Mouse (Mus musculus): ENCODE measurements around the gene Zfp853. TPM values are rescaled to one million over a fixed set of nuclear protein-coding genes. Genes with fewer than 3 reads are reported as not detected.

Zfp853 gene
- polyA plus RNA-seq, 1 experiment from 2014 or later = not detected

DNA sequence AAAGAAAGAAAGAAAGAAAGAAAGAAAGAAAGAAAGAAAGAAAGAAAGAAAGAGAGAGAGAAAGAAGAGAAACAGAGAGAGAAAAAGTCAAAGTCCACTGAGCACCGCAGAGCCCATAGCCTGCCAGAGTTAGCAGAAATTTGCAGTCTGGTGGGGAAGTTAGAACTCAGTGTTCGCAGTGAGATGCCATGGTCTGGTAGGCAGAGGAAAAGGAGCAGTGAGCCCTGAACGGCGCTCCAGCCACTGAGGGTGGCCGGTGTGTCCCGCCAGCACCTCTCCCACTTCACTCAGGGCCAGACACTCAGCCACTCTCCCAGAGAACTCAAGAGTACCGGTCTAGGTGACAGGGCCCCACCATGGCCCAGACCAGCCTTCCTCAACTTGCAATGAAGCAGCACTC lies 10.8 kb upstream of the Zfp853 start:
- DNase-seq (ENCODE audit: low spot score) (no peak), ATAC-seq (replicated peaks; ENCODE audit: insufficient number of reproducible peaks, low FRiP score, low TSS enrichment, low read depth) (no peak; the same call in 1 of the 2 replicates)
- peaks cover 16% of the 10 kb centered on the region for H3K36me3 ChIP-seq (replicated peaks; ENCODE audit: control insufficient read depth, insufficient read depth, low read depth, low read length)
- no peaks in the 10 kb centered on the region for H3K27me3 ChIP-seq (ENCODE audit: control insufficient read depth, insufficient read depth, low read length)
- no peaks in the 10 kb centered on the region for H3K4me1 ChIP-seq (ENCODE audit: control insufficient read depth, insufficient read depth, low read length)
- no peak overlapping the region for H3K9ac ChIP-seq (replicated peaks; ENCODE audit: low read length)
- no peak overlapping the region for H3K27ac ChIP-seq (replicated peaks; ENCODE audit: low read depth, low read length)
- H3K9me3 ChIP-seq (replicated peaks; ENCODE audit: control insufficient read depth, low read length) = no peaks in the 10 kb centered on the region
- WGBS = 94% methylated on average over 7 of the region's 7 CpGs
- no peak overlapping the region for H3K4me2 ChIP-seq (ENCODE audit: low read depth, low read length)
- H3K4me3 ChIP-seq (ENCODE audit: low read depth, low read length) = no peak overlapping the region

DNA sequence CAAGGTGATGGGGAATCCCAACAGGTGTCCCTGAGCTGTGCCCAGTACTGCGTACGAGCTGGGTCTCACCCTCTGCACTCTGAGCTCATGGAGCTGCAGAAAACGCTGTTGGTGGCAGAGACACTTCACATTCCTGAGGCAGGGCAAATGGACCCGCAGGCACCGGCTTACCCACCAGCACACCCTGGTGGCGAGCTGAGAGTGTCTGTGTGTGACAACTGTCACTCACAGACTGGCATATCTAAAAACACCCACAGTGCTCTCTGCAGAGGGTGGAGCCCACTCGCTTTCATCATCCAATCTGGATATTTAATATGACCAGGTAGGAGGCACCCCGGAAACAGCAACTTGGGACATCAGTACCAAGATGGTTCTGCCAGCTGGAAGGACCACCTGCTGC lies 7.9 kb upstream of the Zfp853 start:
- H3K36me3 ChIP-seq (replicated peaks; ENCODE audit: control insufficient read depth, insufficient read depth, low read depth, low read length) = peaks cover 13% of the 10 kb centered on the region
- no peak overlapping the region for H3K9ac ChIP-seq (replicated peaks; ENCODE audit: low read length)
- H3K4me2 ChIP-seq (ENCODE audit: low read depth, low read length) = no peak overlapping the region
- no peak for DNase-seq (ENCODE audit: low spot score)
- 81% methylated on average over 8 of the region's 8 CpGs for WGBS
- no peak for ATAC-seq (replicated peaks; ENCODE audit: insufficient number of reproducible peaks, low FRiP score, low TSS enrichment, low read depth)
- no peak overlapping the region for H3K27ac ChIP-seq (replicated peaks; ENCODE audit: low read depth, low read length)
- no peaks in the 10 kb centered on the region for H3K4me1 ChIP-seq (ENCODE audit: control insufficient read depth, insufficient read depth, low read length)
- H3K4me3 ChIP-seq (ENCODE audit: low read depth, low read length) = no peak overlapping the region
- H3K9me3 ChIP-seq (replicated peaks; ENCODE audit: control insufficient read depth, low read length) = no peaks in the 10 kb centered on the region
- no peaks in the 10 kb centered on the region for H3K27me3 ChIP-seq (ENCODE audit: control insufficient read depth, insufficient read depth, low read length)

DNA sequence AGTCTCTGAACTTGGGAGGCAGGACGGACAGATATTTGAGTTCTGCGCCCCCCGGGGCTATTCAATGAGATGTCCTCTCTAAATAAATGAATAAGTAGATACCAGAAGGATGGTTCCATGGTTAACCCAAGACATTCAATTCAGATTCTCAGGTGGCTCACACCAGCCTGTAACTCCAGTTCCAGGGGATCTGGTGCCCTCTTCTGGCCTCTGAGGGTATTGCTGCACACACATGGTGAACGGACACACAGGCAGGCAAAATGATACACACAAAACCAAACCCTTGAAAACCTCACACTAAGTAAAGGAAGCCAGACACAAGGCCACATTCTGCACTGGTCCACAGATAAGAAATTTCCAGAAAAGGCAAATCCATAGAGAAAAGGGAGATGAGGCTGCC lies 6.3 kb upstream of the Zfp853 start:
- peaks cover 10% of the 10 kb centered on the region for H3K36me3 ChIP-seq (replicated peaks; ENCODE audit: control insufficient read depth, insufficient read depth, low read depth, low read length)
- no peak overlapping the region for H3K4me3 ChIP-seq (ENCODE audit: low read depth, low read length)
- WGBS = 92% methylated on average over 4 of the region's 4 CpGs
- H3K9me3 ChIP-seq (replicated peaks; ENCODE audit: control insufficient read depth, low read length) = no peaks in the 10 kb centered on the region
- ATAC-seq (replicated peaks; ENCODE audit: insufficient number of reproducible peaks, low FRiP score, low TSS enrichment, low read depth) (no peak), DNase-seq (ENCODE audit: low spot score) (peak; percentile 66)
- no peaks in the 10 kb centered on the region for H3K27me3 ChIP-seq (ENCODE audit: control insufficient read depth, insufficient read depth, low read length)
- no peak overlapping the region for H3K4me2 ChIP-seq (ENCODE audit: low read depth, low read length)
- no peak overlapping the region for H3K27ac ChIP-seq (replicated peaks; ENCODE audit: low read depth, low read length)
- H3K9ac ChIP-seq (replicated peaks; ENCODE audit: low read length) = no peak overlapping the region
- H3K4me1 ChIP-seq (ENCODE audit: control insufficient read depth, insufficient read depth, low read length) = no peaks in the 10 kb centered on the region

DNA sequence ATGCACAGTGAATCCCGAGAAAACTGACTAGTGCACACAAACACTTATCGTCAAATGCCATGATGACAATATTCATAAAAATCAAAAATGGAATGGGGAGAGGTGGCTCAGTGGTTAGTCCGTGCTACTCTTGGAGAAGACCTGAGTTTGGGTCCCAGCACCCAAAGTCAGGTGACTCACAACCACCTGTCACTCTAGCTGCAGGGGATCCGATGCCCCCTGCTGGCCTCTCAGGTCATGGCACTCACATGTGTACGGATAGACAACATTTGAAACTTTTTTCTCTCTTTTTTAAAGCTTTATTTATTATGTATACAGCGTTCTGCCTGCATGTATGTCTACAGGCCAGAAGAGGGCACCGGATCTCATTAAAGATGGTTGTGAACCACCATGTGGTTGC lies 5.0 kb upstream of the Zfp853 start:
- no peak for DNase-seq (ENCODE audit: low spot score)
- no peak overlapping the region for H3K9ac ChIP-seq (replicated peaks; ENCODE audit: low read length)
- WGBS = 94% methylated on average over 7 of the region's 7 CpGs

DNA sequence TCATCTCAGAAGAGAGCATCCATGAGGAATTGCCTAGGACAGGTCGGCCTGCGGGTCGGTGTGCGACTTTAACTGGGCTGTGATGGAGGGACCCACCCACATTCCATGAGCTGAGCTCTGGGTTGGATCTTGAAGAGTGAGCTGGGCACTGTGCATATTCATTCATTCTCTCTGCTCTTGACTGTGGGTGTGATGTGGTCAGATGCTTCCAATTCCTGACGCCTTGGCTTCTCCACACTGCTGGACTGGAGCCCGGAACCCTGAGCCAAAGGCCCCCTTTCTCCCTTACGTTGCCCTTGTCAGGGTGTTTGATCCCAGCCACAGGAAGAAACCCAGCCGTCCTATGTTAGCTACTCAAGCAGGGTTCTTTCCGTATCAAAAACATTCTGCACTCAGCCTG lies 4.6 kb upstream of the Zfp853 start:
- no peak overlapping the region for H3K4me2 ChIP-seq (ENCODE audit: low read depth, low read length)
- no peak overlapping the region for H3K9ac ChIP-seq (replicated peaks; ENCODE audit: low read length)
- peaks cover 16% of the 10 kb centered on the region for H3K27me3 ChIP-seq (ENCODE audit: control insufficient read depth, insufficient read depth, low read length)
- peaks cover 10% of the 10 kb centered on the region for H3K36me3 ChIP-seq (replicated peaks; ENCODE audit: control insufficient read depth, insufficient read depth, low read depth, low read length)
- DNase-seq (ENCODE audit: low spot score) (no peak), ATAC-seq (replicated peaks; ENCODE audit: insufficient number of reproducible peaks, low FRiP score, low TSS enrichment, low read depth) (no peak)
- 93% methylated on average over 9 of the region's 9 CpGs for WGBS
- H3K27ac ChIP-seq (replicated peaks; ENCODE audit: low read depth, low read length) = no peak overlapping the region
- H3K9me3 ChIP-seq (replicated peaks; ENCODE audit: control insufficient read depth, low read length) = no peaks in the 10 kb centered on the region
- no peak overlapping the region for H3K4me3 ChIP-seq (ENCODE audit: low read depth, low read length)
- H3K4me1 ChIP-seq (ENCODE audit: control insufficient read depth, insufficient read depth, low read length) = no peaks in the 10 kb centered on the region

More for the DNA sequence above, 5.0 kb upstream of the Zfp853 start:
- no peaks in the 10 kb centered on the region for H3K9me3 ChIP-seq (replicated peaks; ENCODE audit: control insufficient read depth, low read length)
- H3K36me3 ChIP-seq (replicated peaks; ENCODE audit: control insufficient read depth, insufficient read depth, low read depth, low read length) = peaks cover 10% of the 10 kb centered on the region
- H3K4me3 ChIP-seq (ENCODE audit: low read depth, low read length) = no peak overlapping the region
- no peak for ATAC-seq (replicated peaks; ENCODE audit: insufficient number of reproducible peaks, low FRiP score, low TSS enrichment, low read depth)
- H3K27me3 ChIP-seq (ENCODE audit: control insufficient read depth, insufficient read depth, low read length) = peaks cover 12% of the 10 kb centered on the region
- no peaks in the 10 kb centered on the region for H3K4me1 ChIP-seq (ENCODE audit: control insufficient read depth, insufficient read depth, low read length)
- H3K4me2 ChIP-seq (ENCODE audit: low read depth, low read length) = no peak overlapping the region
- H3K27ac ChIP-seq (replicated peaks; ENCODE audit: low read depth, low read length) = no peak overlapping the region

DNA sequence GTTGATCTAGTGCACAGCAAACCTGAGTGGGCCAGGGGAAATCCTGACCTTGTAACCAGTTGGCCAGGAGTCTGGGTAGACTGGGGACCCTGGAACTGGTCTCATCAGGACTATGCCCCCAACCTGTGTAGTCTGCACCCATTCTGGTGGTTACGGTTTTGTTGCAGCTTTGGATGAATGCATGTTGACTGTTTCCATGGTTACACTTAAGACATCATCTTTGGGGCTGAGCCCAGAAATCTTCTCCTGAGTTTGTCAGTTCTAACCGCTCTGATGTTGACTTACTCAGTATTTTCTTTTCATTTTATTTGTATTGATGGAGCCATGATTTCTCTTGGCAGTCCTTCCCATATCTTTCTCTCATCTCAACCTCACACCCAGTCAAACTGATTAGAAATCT lies 1.9 kb upstream of the Zfp853 start:
- Histone ChIP-seq H3K4me2 (ENCODE audit: low read depth, low read length) (no peak overlapping the region), H3K36me3 (replicated peaks; ENCODE audit: control insufficient read depth, insufficient read depth, low read depth, low read length) (peaks cover 6% of the 10 kb centered on the region), H3K4me1 (ENCODE audit: control insufficient read depth, insufficient read depth, low read length) (peaks cover 2% of the 10 kb centered on the region; the same call in 1 of the 2 replicates), H3K27ac (replicated peaks; ENCODE audit: low read depth, low read length) (no peak overlapping the region), H3K27me3 (ENCODE audit: control insufficient read depth, insufficient read depth, low read length) (peaks cover 39% of the 10 kb centered on the region), H3K4me3 (ENCODE audit: low read depth, low read length) (no peak overlapping the region), H3K9me3 (replicated peaks; ENCODE audit: control insufficient read depth, low read length) (no peaks in the 10 kb centered on the region), H3K9ac (replicated peaks; ENCODE audit: low read length) (no peak overlapping the region)
- WGBS = 82% methylated on average over 2 of the region's 2 CpGs
- DNase-seq (ENCODE audit: low spot score) (no peak), ATAC-seq (replicated peaks; ENCODE audit: insufficient number of reproducible peaks, low FRiP score, low TSS enrichment, low read depth) (no peak)

DNA sequence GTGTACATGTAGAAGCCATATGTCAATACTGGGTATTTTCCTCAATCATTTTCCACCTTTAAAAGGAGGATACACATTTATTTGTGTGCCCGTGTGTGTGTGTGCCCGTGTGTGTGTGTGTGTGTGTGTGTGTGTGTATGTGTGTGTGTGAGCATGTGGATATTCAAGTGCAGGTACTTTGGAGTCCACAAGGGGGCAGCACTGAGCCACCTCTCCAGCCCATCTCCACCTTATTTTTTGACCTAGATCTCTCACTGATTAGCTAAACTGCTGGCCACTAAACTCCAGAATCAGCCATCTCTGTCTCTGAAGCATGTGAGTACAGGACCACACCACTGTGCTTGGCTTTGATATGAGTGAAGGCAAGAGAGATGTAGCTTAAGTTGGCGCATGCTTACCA lies 1.4 kb upstream of the Zfp853 start:
- no peak overlapping the region for H3K4me2 ChIP-seq (ENCODE audit: low read depth, low read length)
- H3K36me3 ChIP-seq (replicated peaks; ENCODE audit: control insufficient read depth, insufficient read depth, low read depth, low read length) = peaks cover 6% of the 10 kb centered on the region
- no peaks in the 10 kb centered on the region for H3K9me3 ChIP-seq (replicated peaks; ENCODE audit: control insufficient read depth, low read length)
- H3K27me3 ChIP-seq (ENCODE audit: control insufficient read depth, insufficient read depth, low read length) = peaks cover 39% of the 10 kb centered on the region
- H3K4me1 ChIP-seq (ENCODE audit: control insufficient read depth, insufficient read depth, low read length) = peaks cover 2% of the 10 kb centered on the region; the same call in 1 of the 2 replicates
- H3K4me3 ChIP-seq (ENCODE audit: low read depth, low read length) = no peak overlapping the region
- H3K9ac ChIP-seq (replicated peaks; ENCODE audit: low read length) = no peak overlapping the region
- ATAC-seq (replicated peaks; ENCODE audit: insufficient number of reproducible peaks, low FRiP score, low TSS enrichment, low read depth) (no peak), DNase-seq (ENCODE audit: low spot score) (no peak)
- H3K27ac ChIP-seq (replicated peaks; ENCODE audit: low read depth, low read length) = no peak overlapping the region
- 94% methylated on average over 3 of the region's 3 CpGs for WGBS

DNA sequence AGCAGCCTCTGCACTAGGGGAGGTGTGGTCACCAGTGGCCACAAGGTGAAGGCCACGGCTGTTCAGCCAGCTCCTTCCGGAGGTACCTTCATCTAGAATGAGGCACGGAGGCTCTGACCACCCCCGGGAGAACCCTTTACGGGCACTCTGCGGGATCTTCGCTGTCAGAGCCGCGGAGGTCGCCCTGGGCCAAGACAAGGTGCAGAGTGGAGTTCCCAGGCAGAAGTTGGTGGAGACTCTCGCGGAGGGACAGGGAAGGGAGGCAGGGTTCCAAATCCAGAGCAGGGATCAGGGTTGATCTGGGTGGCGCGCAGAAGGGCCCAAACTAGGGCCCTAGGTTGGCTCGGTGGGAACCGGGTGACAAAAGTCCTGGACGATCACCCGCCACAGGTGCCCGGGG lies 544 bp downstream of the Zfp853 start:
- no peak for DNase-seq (ENCODE audit: low spot score)
- no peak overlapping the region for H3K27ac ChIP-seq (replicated peaks; ENCODE audit: low read depth, low read length)

More for the DNA sequence above, 544 bp downstream of the Zfp853 start:
- ATAC-seq (replicated peaks; ENCODE audit: insufficient number of reproducible peaks, low FRiP score, low TSS enrichment, low read depth) = no peak
- Histone ChIP-seq H3K9ac (replicated peaks; ENCODE audit: low read length) (peak overlapping the region; percentile 57), H3K36me3 (replicated peaks; ENCODE audit: control insufficient read depth, insufficient read depth, low read depth, low read length) (no peaks in the 10 kb centered on the region), H3K4me2 (ENCODE audit: low read depth, low read length) (peak overlapping the region; percentile 91), H3K27me3 (ENCODE audit: control insufficient read depth, insufficient read depth, low read length) (peaks cover 54% of the 10 kb centered on the region), H3K4me1 (ENCODE audit: control insufficient read depth, insufficient read depth, low read length) (peaks cover 2% of the 10 kb centered on the region; the same call in 1 of the 2 replicates), H3K4me3 (ENCODE audit: low read depth, low read length) (peak overlapping the region; percentile 42), H3K9me3 (replicated peaks; ENCODE audit: control insufficient read depth, low read length) (no peaks in the 10 kb centered on the region)
- under 1% methylated on average over 18 of the region's 19 CpGs for WGBS
